Mouse (Mus musculus) liver, embryonic 16.5 days (tissue): ENCODE measurements around the gene Mrgprg. TPM values are rescaled to one million over a fixed set of nuclear protein-coding genes. Genes with fewer than 3 reads are reported as not detected.

Experiments
- ATAC-seq: fragments of 200-750 bp; cut with Nextera tagmentation; 2 replicates; pipeline ENCODE4 v1.8.0; 2017; ENCODE audit warnings: low read depth, mild to moderate bottlenecking, moderate number of reproducible peaks, moderate library complexity
- H3K27ac ChIP-seq: fragments of 300-500 bp; sonication (generic); 2 replicates; pipeline ENCODE4 v1.5.1; 2014; ENCODE audit warnings: mild to moderate bottlenecking, low read length
- H3K27me3 ChIP-seq: fragments of 300-500 bp; sonication (generic); 2 replicates; pipeline ENCODE4 v1.6.1; 2014; ENCODE audit warnings: low read depth, low read length, mixed read lengths; ENCODE audit not compliant: control insufficient read depth, insufficient read depth
- H3K36me3 ChIP-seq: fragments of 300-500 bp; sonication (generic); 2 replicates; pipeline ENCODE4 v1.6.1; 2014; ENCODE audit warnings: mild to moderate bottlenecking; ENCODE audit not compliant: control insufficient read depth, insufficient read depth
- H3K4me1 ChIP-seq: fragments of 300-500 bp; sonication (generic); 2 replicates; pipeline ENCODE4 v1.6.1; 2014; ENCODE audit warnings: low read depth, low read length, mixed read lengths; ENCODE audit not compliant: control insufficient read depth
- H3K4me2 ChIP-seq: fragments of 300-500 bp; sonication (generic); 2 replicates; pipeline ENCODE4 v1.6.1; 2014; ENCODE audit warnings: low read depth, low read length, mixed read lengths
- H3K4me3 ChIP-seq: fragments of 300-500 bp; sonication (generic); 2 replicates; pipeline ENCODE4 v1.5.1; 2014; ENCODE audit warnings: low read depth, mild to moderate bottlenecking, low read length
- H3K9ac ChIP-seq: fragments of 300-500 bp; sonication (generic); 2 replicates; pipeline ENCODE4 v1.6.1; 2014; ENCODE audit warnings: low read depth, low read length
- H3K9me3 ChIP-seq: fragments of 300-500 bp; sonication (generic); replicated peaks from 2 replicates; pipeline ENCODE4 v1.6.1; 2016; ENCODE audit warnings: low read length; ENCODE audit not compliant: control insufficient read depth
- WGBS: fragments of 180-500 bp; shearing (Covaris S2); extraction: QIAGEN DNeasy Blood & Tissue Kit; methylation state at CpG from one replicate; pipeline ENCODE4 v1.1.7; 2014; ENCODE audit not compliant: insufficient replicate concordance; 5-methylcytosine and 5-hydroxymethylcytosine counted together
- polyA plus RNA-seq: library from polyadenylated mRNA; unstranded; fragments of >200 nt; fragmentation: Nextera tagmentation; extraction: Ambion mirVana; gene quantifications from 2 replicates; pipeline ENCODE4 v1.2.1, GENCODE M21; 2015

Mrgprg gene
- not detected in 2 replicates for polyA plus RNA-seq

DNA sequence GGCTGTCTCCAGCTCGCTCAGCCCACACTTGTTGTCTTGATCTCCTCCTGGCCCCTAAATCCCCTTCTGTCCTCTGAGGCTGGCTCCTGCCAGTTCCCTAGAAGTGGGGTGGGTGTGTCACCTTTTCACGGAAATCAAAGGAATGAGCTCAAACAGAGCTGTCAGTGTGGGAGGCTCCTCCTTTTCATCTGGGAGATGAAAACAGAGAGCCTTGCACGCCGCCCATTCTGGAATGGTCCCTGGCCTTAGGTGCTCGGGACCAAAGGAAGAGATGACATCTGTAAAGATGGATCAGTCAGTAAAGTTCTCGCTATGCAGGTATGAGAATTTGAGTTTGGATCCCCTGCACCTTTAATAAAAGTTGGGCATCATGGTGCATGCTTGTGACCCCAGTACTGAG is at the start of gene Mrgprg:
Gene Mrgprg (minus strand): TSS at position 101 of the 400 bp plus-strand sequence.
- 38% methylated on average over 6 of the region's 6 CpGs for WGBS
- no peak for ATAC-seq
- H3K27ac ChIP-seq = no peak within 1 kb of the TSS

DNA sequence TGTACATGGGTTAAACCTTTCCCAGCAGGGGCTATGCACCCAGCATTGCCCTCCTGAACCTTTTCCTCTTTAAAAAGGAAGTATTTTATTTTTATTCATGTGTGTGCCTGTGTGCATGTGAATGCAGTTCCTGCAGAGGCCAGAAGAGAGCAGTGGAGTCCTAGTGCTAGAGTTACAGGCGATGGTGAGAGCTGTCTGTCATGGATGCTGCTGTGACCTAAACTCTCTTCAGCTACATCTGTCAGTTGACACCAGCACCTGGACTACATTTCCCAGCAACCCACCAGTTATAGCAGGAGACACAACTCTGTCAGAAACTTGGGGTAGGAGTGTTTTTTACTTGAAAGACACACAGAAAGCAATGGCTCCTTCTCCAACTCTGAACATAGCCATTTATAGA is 42.1 kb upstream of the Mrgprg start:
- H3K9ac ChIP-seq = no peak overlapping the region
- WGBS = 39% methylated on average over 1 of the region's 1 CpGs
- H3K36me3 ChIP-seq = peaks cover 19% of the 10 kb centered on the region
- no peak overlapping the region for H3K4me2 ChIP-seq
- H3K27ac ChIP-seq = no peak overlapping the region
- H3K4me3 ChIP-seq = no peak overlapping the region
- ATAC-seq = no peak
- no peaks in the 10 kb centered on the region for H3K4me1 ChIP-seq
- H3K9me3 ChIP-seq = no peaks in the 10 kb centered on the region
- no peaks in the 10 kb centered on the region for H3K27me3 ChIP-seq

More for the DNA sequence above, at the start of gene Mrgprg:
- H3K4me3 ChIP-seq = no peak within 1 kb of the TSS
- H3K9ac ChIP-seq = no peak within 1 kb of the TSS
- no peaks in the 10 kb centered on the region for H3K4me1 ChIP-seq
- no peaks in the 10 kb centered on the region for H3K36me3 ChIP-seq
- no peaks in the 10 kb centered on the region; the same call in 1 of the 2 replicates for H3K27me3 ChIP-seq
- H3K4me2 ChIP-seq = no peak within 1 kb of the TSS
- H3K9me3 ChIP-seq = no peaks in the 10 kb centered on the region

DNA sequence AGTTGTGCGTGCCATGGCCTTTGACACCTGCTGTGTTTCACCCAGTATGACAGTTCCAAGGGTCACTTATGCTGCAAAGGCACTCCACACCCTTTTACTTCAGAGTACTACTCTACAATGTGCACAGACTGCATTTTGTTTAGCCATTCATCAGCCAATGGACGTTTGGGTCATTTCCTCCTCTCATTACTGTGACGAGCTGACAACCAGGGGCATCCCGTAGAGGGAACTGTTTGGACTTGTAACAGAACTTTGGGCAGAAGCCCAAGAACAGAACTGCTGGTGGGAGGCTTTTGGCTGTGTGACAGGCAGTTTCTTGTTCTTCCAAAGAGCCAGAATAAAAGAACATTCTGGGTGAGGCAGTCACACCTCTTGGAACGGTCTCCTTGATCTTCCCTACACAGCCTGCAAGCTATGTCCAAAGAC is 38.4 kb upstream of the Mrgprg start:
- no peaks in the 10 kb centered on the region for H3K9me3 ChIP-seq
- peaks cover 6% of the 10 kb centered on the region for H3K36me3 ChIP-seq
- H3K27me3 ChIP-seq = no peaks in the 10 kb centered on the region
- no peak overlapping the region for H3K4me2 ChIP-seq
- H3K4me1 ChIP-seq = no peaks in the 10 kb centered on the region
- H3K4me3 ChIP-seq = no peak overlapping the region
- WGBS = 57% methylated on average over 5 of the region's 5 CpGs
- H3K9ac ChIP-seq = no peak overlapping the region
- H3K27ac ChIP-seq = no peak overlapping the region
- peak; percentile 35; the same call in 1 of the 2 replicates for ATAC-seq

DNA sequence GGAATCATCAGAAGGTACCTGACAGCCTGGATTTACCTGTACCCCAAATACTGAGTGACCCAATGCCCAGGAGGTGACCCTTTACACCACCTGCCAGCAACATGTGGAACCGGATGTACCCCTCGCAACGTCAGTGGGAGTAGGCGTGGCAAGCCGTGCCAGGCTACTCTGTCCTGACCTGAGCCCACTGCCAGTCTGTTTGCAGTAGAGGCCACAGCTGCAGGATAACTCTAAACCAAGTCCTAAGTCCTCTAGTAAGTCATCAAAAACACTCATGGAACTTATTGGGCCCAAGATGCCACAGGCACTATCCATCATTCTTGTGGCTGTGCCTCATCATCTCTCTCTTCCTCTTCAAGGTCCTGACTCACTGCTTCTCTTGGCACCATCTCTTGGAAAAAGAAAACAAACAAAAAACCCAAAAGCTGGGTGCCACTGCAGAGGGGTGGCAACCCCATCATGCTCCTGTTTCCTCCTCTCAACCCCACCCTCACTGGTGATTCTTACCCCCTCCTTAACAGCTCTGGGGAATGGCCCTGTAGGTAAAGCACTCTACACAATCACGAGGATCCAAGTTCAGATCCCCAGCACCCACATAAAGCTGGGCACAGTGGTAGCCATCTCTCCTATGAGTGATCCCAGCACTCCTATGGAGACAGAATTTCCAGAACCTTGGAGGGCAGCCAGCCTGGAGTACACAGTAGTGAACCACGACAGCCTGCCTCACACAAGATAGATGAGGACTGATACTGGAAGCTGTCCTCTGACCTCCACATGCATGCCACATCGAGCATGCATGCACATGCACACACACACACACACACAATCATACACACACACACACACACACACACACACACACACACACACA is 34.6 kb upstream of the Mrgprg start:
- WGBS = 69% methylated on average over 8 of the region's 8 CpGs
- no peak for ATAC-seq
- no peak overlapping the region for H3K27ac ChIP-seq
- H3K27me3 ChIP-seq = no peaks in the 10 kb centered on the region
- H3K4me1 ChIP-seq = no peaks in the 10 kb centered on the region
- H3K9me3 ChIP-seq = no peaks in the 10 kb centered on the region
- no peak overlapping the region for H3K9ac ChIP-seq
- peaks cover 9% of the 10 kb centered on the region for H3K36me3 ChIP-seq
- H3K4me2 ChIP-seq = no peak overlapping the region
- H3K4me3 ChIP-seq = no peak overlapping the region

DNA sequence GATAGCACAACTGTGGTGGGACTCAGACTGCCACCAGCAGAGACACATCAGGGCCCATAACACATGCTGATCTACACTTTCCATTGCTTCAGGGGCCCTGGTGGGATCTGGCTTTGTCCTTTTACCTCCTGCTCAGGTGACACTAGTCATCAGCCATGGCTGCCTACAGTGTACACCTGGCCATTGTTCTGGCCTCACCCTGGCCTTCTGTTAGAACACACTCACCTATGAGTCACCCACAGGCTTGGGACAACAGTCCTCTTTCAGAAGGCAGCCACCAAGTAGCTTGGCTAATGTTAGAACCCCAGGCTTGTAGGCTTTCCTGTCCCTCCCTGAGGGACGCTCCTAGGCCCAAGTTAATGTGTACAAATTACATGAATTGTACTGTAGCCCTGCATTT is 34.0 kb upstream of the Mrgprg start:
- H3K36me3 ChIP-seq = peaks cover 12% of the 10 kb centered on the region
- ATAC-seq = no peak
- no peaks in the 10 kb centered on the region for H3K27me3 ChIP-seq
- H3K27ac ChIP-seq = no peak overlapping the region
- H3K9me3 ChIP-seq = no peaks in the 10 kb centered on the region
- no peak overlapping the region for H3K9ac ChIP-seq
- WGBS = 43% methylated on average over 1 of the region's 1 CpGs
- no peak overlapping the region for H3K4me2 ChIP-seq
- no peak overlapping the region for H3K4me3 ChIP-seq
- no peaks in the 10 kb centered on the region for H3K4me1 ChIP-seq

DNA sequence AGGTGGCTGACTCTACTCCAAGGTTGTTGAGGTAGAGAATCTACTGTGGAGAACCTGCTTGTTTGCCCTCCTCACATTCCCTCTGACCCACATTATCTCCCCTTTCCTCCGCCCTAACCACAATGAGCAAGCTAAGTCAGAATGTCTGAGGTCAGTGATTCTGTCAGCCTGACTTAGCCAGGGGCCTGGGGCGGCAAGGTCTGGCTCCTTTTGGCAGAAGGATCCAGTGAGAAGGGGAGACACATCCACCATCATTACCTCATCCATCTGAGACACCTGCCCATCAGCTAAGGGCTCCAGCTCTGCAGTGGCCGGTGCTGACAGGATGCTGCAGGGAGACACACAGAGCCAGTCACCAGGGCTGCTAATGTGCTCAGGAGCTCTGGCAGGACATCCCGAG is 32.0 kb upstream of the Mrgprg start:
- no peak overlapping the region for H3K27ac ChIP-seq
- H3K4me3 ChIP-seq = no peak overlapping the region
- ATAC-seq = no peak

DNA sequence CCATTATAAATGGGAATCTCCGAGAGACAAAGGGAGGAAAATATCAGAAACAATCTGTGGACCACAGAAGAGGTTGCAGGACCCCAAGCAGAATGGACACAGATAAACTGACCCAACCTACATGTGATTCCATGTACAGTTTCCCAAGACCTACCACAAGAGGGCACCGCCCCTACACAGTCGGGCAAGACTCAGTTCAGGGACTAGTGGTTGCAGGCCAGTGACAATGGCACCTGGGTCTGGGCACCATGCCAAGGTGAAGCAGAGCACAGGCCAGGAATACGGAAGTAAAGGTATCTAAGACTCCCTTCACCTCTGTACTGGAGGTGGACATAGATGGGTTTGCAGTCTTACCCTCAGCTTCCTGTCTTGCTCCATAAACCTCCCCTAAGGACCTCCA is 26.3 kb upstream of the Mrgprg start:
- Histone ChIP-seq H3K27ac (0 out of 2 replicates have a peak overlapping the region, but pooled peaks have one; percentile 34), H3K4me3 (no peak overlapping the region), H3K36me3 (peaks cover 4% of the 10 kb centered on the region), H3K9ac (no peak overlapping the region), H3K4me1 (no peaks in the 10 kb centered on the region; the same call in none of the 2 replicates), H3K4me2 (no peak overlapping the region), H3K27me3 (no peaks in the 10 kb centered on the region), H3K9me3 (no peaks in the 10 kb centered on the region)
- WGBS = 40% methylated on average over 4 of the region's 4 CpGs
- peak; percentile 61 for ATAC-seq

More for the DNA sequence above, 32.0 kb upstream of the Mrgprg start:
- Histone ChIP-seq H3K9me3 (no peaks in the 10 kb centered on the region), H3K9ac (no peak overlapping the region), H3K27me3 (no peaks in the 10 kb centered on the region), H3K36me3 (peaks cover 11% of the 10 kb centered on the region), H3K4me1 (no peaks in the 10 kb centered on the region), H3K4me2 (no peak overlapping the region)
- WGBS = 63% methylated on average over 4 of the region's 4 CpGs

DNA sequence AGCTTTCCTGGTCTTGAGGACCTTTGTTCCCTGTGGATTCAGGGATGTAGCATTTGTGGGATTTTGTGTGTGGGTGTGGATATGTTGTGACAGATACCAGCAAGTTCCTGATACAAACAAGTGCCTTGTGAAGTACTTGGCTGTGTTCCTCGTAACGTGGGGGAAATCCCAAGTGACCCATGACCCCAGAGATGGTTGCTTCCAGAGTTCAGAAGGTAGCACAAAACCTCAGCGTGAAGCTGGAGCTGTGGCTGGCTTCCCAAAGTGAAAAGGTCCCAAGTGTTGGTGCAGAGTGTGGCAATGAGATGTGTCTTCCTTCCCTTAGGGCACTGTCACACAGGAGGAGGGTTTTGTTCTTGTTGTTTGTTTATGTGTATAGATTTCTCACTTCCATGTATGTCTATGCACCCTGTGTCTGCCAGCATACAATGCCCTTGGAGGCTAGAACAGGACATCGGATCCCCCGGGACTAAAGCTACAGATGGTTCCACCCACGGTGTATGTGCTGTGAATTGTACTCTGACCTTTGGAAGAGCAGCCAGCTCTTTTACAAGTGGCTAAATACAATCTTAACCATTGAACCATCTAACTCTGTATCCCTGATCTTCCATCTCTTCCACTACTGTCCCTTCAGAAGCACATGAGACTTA is 25.7 kb upstream of the Mrgprg start:
- Histone ChIP-seq H3K27me3 (no peaks in the 10 kb centered on the region), H3K4me2 (no peak overlapping the region), H3K9ac (no peak overlapping the region), H3K4me1 (no peaks in the 10 kb centered on the region; the same call in none of the 2 replicates), H3K9me3 (no peaks in the 10 kb centered on the region), H3K36me3 (peaks cover 4% of the 10 kb centered on the region; the same call in 1 of the 2 replicates), H3K27ac (peak overlapping the region; percentile 66), H3K4me3 (no peak overlapping the region)
- 57% methylated on average over 6 of the region's 6 CpGs for WGBS
- peak; percentile 66 for ATAC-seq
